Mouse (Mus musculus) monocyte, adult 5-6 weeks (primary cell): Measurements from ENCODE around the gene Parp6. TPM values are rescaled to one million over a fixed set of nuclear protein-coding genes. Genes with fewer than 3 reads are reported as not detected.

Experiments used
- ATAC-seq: fragments of 153-309, 156-312 bp; replicated peaks from 2 replicates; pipeline ENCODE4 v1.8.0; 2017; ENCODE audit warnings: mild to moderate bottlenecking; ENCODE audit not compliant: low TSS enrichment, insufficient number of reproducible peaks, severe bottlenecking, poor library complexity, low FRiP score
- total RNA-seq: library from RNA; stranded (forward); fragments of 200-1000, 200-491, 200-594 nt; gene quantifications from 3 replicates; pipeline ENCODE4 v1.2.3, GENCODE M21; 2017

The Parp6 gene
- total RNA-seq, 1 experiment from 2014 or later: 25.5 TPM

DNA sequence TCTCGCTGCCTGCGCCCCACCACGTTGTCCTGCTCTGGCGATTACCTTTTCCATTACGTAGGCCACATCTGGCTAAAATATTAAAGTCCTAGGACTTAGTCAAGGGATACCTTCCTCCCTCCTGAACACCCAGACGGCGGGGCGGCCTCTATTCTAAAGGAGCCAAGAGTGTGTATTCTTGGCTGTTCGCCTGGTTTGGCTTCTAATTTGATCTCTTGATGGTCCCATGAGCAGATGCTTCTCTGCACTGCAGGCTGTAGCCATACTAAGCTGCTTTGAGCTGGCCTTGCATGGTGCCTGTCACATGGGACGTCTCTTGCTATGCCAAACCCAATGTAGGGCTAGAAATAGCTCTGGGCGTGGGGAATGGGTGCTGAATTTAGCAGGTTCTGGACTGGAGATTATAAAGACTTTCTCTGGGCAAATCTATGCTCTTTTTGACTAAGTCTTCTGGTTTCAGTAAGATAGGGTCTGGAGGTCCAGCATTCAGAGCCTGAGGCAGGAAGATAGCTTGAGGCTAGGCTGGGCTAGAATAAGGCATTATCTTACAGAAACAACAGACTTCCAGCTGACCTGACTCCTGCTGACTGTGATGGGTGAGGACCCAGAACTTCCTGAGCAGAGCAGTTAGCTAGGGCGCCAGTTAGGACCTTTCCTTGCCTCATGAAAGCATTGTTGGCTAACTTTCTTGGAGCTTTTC is 55.3 kb downstream of the Parp6 start:
- no peak for ATAC-seq

DNA sequence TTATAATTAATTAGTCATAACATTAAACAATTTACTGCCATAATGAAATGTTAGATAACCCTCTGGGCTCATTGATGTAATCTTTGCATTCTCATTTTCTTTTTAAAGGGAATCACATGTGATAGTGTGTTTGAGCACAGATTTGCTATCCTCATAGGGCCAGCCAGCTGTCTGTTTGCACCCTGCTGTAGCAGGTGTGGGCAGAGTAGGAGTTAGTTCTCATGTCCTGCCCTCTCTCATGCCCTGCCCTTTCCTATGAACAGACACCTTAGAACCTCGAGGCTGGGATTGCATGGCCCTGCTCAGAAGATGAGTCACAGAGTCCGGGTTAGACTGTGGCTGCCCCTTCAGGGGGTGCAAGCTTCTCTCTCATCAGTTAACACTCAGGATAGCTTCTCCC is 56.3 kb downstream of the Parp6 start:
- ATAC-seq: no peak

DNA sequence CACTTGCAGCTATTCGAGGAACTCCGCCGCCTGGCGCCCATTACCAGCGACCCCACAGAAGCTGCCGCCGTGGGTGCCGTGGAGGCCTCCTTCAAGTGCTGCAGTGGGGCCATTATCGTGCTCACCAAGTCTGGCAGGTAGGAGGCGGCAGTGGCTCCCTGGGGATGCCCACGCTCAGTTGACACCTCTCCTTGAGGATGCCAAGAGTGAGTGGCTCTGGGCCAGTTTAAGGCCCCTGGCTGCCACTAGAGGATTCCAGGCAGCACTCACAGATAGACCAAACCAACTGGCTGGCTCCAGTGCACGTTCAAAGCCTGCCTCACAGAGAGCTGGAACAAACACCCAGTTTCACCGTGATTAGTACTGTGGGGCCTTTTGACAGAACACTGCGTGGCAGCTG is 58.5 kb downstream of the Parp6 start:
- no peak for ATAC-seq

DNA sequence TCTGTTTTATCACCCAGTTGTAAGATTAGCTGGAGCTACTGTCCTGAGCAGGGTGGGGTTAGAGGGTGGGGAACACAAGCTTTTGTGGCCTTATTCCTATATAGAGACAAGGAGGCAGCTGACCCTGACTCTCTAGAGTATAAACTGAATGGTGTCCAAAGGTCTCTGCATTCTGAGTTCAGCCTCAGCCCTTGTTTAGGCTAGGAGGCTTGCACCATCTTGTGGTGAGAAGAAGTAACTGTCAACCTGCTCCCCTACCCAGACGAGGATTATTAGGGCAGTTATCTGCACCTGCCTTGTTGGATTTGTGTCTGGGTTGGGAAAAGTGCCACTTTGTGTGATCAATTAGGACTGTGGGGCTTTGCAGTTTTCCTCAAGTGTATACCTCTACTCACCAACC is 61.2 kb downstream of the Parp6 start:
- ATAC-seq: peak; percentile 48; the same call in 1 of the 2 replicates

DNA sequence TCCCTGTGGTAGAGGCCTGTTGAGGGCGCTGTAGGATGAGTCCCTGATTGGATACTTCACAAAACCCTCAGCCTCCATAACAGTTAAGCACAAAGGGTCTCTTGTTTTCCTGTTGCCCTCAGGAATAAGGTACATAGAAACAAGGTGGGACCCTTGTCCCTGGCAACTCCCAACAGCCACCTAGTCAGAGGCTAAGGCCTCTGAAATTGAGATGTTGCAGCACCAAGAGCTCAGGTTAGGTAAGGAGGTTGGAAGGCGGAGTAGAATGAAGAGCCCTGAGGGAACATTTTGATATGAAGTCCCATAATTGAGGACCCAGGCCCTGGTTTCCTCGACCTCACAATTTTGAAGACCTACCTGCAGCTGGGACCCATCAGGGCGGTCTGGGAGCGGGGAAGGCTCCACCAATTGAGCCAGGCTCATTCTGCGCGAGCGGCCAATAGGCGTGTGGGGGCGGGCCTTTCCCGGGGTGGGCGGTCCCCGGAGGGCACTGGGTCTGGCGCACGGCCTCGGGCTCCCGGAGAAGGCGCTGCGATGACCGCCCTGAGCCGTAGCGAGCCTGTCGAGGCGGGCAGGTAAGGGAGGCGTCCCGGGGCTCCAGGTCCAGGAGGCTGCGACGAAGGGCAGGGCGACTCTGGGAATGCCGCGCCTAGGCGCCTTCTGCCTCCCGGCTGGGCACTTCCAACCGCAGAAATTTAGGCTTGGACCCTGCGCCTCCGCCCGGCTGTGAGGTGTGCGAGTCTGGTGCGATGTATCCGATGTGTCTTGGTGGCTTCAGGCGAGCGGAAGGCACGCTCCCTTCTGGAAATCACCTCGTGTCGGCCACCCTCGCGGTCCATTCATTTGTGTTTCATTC is 62.8 kb downstream of the Parp6 start, which contains the start of gene Gramd2:
Gene Gramd2 (plus strand): TSS at position 467 of the 856 bp plus-strand sequence.
- peak; percentile 45; the same call in 1 of the 2 replicates for ATAC-seq

DNA sequence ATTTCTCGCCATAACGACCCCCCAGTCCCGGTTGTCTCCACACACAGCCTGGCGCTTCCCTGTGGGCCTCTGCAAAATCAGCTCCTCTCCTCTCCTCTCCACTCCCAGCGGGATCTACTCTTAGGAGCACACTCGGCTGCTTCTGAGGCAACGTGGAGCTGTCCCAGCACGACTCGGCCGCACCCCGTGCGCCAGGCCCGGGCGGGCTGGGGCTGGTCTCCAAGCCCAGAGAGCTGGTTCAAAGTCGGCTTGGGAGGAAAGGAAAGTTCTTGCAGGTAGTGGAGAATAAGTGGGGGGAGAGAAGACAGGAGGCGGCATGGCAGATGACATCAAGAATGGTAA is 63.4 kb downstream of the Parp6 start:
- ATAC-seq: 0 out of 2 replicates have a peak, but pooled peaks have one; percentile 18

DNA sequence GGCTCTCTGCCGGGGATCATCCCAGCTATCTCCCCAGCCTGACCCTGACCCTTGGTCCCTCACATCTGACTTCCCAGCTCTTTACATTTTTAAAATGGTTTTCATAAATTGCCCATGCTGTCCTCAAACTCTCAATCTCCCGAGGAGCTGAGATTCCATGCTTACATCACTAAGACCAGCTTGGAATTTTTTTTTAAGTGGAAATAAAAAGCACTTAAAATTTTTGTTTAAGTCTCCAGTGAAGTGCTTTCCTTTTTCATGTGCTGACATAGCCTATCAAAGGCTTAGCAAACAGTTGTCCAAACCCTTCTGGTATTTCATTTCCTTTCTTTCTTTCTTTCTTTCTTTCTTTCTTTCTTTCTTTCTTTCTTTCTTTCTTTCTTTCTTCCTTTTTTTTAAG is 66.9 kb downstream of the Parp6 start:
- no peak for ATAC-seq

DNA sequence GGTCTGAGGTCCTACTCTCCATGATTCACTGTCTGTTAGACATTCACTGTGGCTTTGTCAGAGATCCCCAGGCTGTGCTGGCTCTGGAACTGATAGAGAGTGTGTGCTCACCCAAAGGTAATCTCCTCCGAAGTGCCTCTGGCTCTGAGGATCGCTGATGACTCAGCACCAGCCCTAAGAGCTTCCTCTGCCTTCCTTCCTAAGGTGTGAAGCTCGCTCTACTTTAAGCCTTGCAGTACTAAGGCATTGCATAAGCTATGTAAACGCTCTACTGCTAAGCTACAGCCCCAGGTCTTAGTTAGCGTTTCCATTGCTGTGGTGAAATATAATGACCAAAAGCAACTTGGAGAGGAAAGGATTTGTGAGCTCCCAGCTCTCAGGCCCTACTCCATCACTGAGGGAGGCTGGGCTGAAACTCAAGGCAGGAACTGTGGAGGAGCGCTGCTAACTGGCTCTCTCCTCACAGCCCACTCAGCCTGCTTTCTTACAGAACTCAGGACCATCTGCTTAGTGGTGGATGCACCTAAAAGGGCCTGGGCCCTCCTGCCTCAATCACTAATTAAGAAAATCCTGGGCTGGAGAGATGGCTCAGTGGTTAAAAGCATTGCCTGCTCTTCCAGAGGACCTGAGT is 70.4 kb downstream of the Parp6 start:
- no peak for ATAC-seq

DNA sequence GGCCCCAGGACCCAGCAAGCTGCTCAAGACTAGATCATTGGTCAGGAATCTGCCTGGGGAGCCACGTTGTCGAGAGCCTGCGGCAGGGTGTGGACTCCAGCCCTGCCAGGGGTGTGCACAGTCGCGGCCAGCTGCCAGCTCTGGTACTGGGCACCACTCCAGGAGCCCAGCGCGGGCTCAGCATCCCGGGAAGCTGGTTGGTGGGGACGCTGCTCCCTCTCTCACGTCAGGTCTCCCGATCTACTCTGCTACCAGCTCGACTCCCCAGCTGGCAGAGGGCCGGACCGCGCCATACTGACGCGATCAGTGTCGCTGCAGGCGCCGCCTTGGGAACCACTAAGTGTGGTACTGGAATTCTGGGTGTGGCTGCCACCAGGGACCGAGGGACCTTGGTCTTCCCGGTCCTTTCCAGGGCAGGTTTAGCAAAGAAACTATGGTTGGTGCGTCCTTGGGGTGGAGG is 74.6 kb downstream of the Parp6 start:
- no peak for ATAC-seq

DNA sequence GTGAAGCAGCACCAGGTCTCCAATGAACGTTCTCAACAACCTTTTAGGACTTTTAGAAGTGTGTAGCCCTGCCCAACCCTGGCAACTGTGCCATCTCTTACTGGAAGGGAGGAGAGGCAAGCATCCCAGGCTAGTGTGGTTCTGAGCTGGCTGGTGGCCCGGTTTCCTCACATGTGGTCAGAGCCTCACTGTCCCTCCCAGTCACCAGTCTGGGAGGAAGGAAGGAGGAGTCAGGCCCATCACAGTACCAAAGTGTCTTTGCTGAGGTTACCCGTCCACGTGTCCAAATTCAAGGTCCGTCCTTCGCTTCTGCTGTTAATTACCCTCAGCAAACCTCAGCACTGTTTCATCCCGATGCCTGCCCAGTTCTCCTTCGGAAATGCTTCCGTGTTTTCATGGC is 75.1 kb downstream of the Parp6 start:
- 0 out of 2 replicates have a peak, but pooled peaks have one; percentile 13 for ATAC-seq

DNA sequence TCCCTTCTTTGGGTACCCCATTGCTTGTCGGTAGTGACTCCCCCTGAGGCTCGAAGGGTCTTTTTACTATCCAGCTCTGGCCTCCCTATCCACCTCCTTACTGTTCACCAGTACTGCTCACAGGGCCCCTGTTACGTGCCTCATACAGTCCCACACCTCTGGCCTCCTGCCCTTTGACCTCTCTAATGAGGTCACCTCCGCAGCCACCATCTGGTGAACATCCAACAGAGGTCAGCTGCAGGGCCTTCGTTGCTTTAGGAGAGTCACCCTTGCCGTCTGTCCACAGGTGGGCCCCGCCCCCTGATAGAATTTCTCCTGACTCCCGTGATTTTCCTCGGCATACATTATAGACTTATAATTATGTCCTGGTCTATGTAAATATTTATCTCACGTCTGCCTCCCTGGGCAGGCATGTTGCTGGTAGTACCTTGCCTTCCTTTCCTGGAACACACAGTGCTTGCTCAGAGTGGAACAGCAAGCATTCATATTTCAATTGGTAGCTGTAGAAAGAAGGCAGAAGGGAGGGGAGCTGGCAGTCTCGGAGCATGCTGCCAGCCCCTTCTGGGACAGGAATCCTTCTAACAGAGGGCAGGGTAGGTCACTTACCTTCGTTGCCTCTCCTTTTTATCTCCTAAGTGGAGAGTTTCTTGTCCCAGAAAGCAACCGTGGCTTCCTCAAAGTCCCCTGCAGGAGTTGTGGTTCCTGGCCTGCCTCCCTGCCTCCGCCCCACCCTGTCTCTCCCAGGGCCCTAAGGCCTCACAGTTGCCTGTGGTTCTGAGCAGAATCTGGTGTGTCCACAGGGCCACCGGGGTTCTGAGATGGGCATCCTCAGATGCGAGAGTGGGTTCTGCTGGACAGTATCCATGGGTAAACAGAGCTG is 77.7 kb downstream of the Parp6 start:
- no peak for ATAC-seq

DNA sequence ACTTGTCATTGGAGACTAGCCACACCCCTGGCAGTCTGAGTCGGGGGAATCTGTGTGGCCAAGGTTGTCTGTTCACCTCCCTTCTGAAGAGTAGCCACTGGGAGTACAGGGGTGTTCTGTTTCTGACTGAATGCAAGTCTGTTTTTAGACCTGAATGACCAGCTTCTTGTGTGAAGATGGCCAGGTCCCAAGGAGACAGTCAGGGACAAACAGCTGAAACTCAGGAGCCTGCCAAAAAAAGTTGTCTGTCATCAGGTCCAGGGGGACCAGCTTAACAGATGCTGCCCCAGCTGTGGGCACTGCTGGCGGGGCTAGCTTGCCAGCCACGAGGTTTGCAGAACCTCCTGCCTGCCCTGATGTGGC is 78.3 kb downstream of the Parp6 start:
- no peak for ATAC-seq

DNA sequence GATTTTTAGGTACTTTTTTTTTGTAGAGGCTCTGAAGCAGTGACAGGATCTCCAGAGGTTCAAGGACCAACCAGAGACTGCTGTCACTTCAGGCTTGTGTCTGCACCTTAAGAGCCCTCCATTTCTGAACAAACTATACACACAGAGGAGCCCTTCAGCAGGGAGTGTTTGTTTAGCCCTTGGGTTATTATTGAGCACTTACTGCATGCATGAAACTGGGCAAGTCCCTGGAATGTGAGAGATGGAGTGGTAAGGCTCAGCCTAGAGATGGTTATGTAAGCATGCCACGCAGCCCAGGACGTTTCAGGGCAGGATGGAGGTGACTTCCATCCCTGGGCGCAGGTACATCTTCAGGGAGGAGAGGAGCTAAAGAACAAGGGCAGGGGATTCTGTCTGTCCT is 79.3 kb downstream of the Parp6 start:
- no peak for ATAC-seq

Other genes with a start within 250 kb of the Parp6 start
- 109 to 145 TPM (median 136 TPM) in 3 replicates for gene Arih1, start 130.7 kb upstream of the Parp6 start, total RNA-seq
- gene Hexa, start 77.7 kb upstream of the Parp6 start, total RNA-seq: 97.3 to 114 TPM (median 107 TPM) in 3 replicates
- gene Tmem202, start 77.4 kb upstream of the Parp6 start, total RNA-seq: 0.39 TPM in 1 of 3 replicates, not detected in the others
- gene Celf6, start 39.4 kb upstream of the Parp6 start, total RNA-seq: not detected in 3 replicates
- 498 to 575 TPM (median 546 TPM) in 3 replicates for gene Pkm, start 39.1 kb downstream of the Parp6 start, total RNA-seq
- gene Gramd2, start 62.9 kb downstream of the Parp6 start, total RNA-seq: 0.19 to 0.53 TPM (median 0.49 TPM) in 3 replicates
- 0.57 to 5.4 TPM (median 0.85 TPM) in 3 replicates for gene Senp8, start 133.4 kb downstream of the Parp6 start, total RNA-seq
- 12.7 to 31.5 TPM (median 27.3 TPM) in 3 replicates for gene Myo9a, start 133.6 kb downstream of the Parp6 start, total RNA-seq